Mouse (Mus musculus) embryonic facial prominence, embryonic 11.5 days (tissue): Measurements from ENCODE around the gene Clk4. TPM values are rescaled to one million over a fixed set of nuclear protein-coding genes. Genes with fewer than 3 reads are reported as not detected.

Experiments used
- ATAC-seq: fragments of 200-750 bp; cut with Nextera tagmentation; replicated peaks from 2 replicates; pipeline ENCODE4 v1.8.0; 2017; ENCODE audit warnings: low read depth; ENCODE audit not compliant: insufficient number of reproducible peaks, low FRiP score, low TSS enrichment
- DNase-seq: peaks from one replicate; pipeline ENCODE4 v3.0.0-alpha.2; 2015; ENCODE audit warnings: low spot score
- H3K27ac ChIP-seq: fragments of 300-500 bp; sonication (generic); replicated peaks from 2 replicates; pipeline ENCODE4 v1.5.1; 2014; ENCODE audit warnings: mild to moderate bottlenecking, low read depth, low read length, control low read depth
- H3K27me3 ChIP-seq: fragments of 300-500 bp; sonication (generic); 2 replicates; pipeline ENCODE4 v1.6.1; 2014; ENCODE audit warnings: mild to moderate bottlenecking, low read length, moderate library complexity, mixed read lengths; ENCODE audit not compliant: control insufficient read depth, insufficient read depth
- H3K36me3 ChIP-seq: fragments of 300-500 bp; sonication (generic); replicated peaks from 2 replicates; pipeline ENCODE4 v1.6.1; 2014; ENCODE audit warnings: low read depth, mild to moderate bottlenecking, low read length, moderate library complexity, mixed read lengths; ENCODE audit not compliant: control insufficient read depth, insufficient read depth
- H3K4me1 ChIP-seq: fragments of 300-500 bp; sonication (generic); 2 replicates; pipeline ENCODE4 v1.6.1; 2014; ENCODE audit warnings: low read length, mixed read lengths; ENCODE audit not compliant: control insufficient read depth, insufficient read depth
- H3K4me2 ChIP-seq: fragments of 300-500 bp; sonication (generic); 2 replicates; pipeline ENCODE4 v1.6.1; 2014; ENCODE audit warnings: low read depth, mild to moderate bottlenecking, control low read depth, low read length, moderate library complexity
- H3K4me3 ChIP-seq: fragments of 300-500 bp; sonication (generic); 2 replicates; pipeline ENCODE4 v1.5.1; 2014; ENCODE audit warnings: low read depth, low read length, control low read depth
- H3K9ac ChIP-seq: fragments of 300-500 bp; sonication (generic); replicated peaks from 2 replicates; pipeline ENCODE4 v1.6.1; 2014; ENCODE audit warnings: mild to moderate bottlenecking, control low read depth, low read length
- H3K9me3 ChIP-seq: fragments of 300-500 bp; sonication (generic); replicated peaks from 2 replicates; pipeline ENCODE4 v1.6.1; 2016; ENCODE audit warnings: mild to moderate bottlenecking, low read length, inconsistent platforms, mixed read lengths; ENCODE audit not compliant: control insufficient read depth
- WGBS: fragments of 180-500 bp; shearing (Covaris S2); extraction: QIAGEN DNeasy Blood & Tissue Kit; methylation state at CpG from one replicate; pipeline ENCODE4 v1.1.7; 2014; 5-methylcytosine and 5-hydroxymethylcytosine counted together
- polyA plus RNA-seq: library from polyadenylated mRNA; unstranded; fragments of >200 nt; fragmentation: Nextera tagmentation; extraction: Ambion mirVana; gene quantifications from 2 replicates; pipeline ENCODE4 v1.2.1, GENCODE M21; 2014

Gene Clk4
- polyA plus RNA-seq = 153 and 155 TPM in 2 replicates

DNA sequence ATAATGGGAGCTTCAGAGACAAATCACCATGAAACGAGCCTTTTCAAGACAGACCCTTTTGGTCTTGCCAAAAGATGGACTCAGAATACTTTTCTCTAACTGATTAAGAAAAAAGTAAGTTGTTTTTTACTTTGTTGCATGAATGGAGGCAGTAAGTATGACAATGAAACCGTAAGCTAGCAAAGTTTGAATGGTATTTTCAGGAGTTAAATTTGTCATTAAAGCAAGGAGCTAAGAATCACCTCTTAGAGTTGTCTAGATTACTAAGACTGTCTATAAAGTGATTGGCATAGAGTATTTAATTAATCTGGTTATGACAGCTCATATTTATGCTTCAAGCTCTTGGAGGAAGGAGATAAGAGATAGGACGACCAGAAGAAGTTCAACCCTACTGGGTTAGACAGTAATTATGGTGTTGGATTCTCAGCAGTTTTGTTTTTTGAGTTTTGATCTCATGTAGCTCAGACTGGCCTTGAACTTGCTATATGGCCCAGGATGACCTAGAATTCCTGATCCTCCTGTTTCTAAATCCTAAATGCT, at the start of gene Clk4:
Gene Clk4 (plus strand): TSS at position 51 of the 540 bp plus-strand sequence.
- 73% methylated on average over 3 of the region's 3 CpGs for WGBS
- no peaks in the 10 kb centered on the region for H3K36me3 ChIP-seq
- no peak for DNase-seq
- peak within 1 kb of the TSS; percentile 95 for H3K4me3 ChIP-seq
- H3K27ac ChIP-seq = peak within 1 kb of the TSS; percentile 84; the same call in 1 of the 2 replicates
- H3K9ac ChIP-seq = peak within 1 kb of the TSS; percentile 98
- ATAC-seq = no peak
- no peaks in the 10 kb centered on the region for H3K9me3 ChIP-seq
- no peaks in the 10 kb centered on the region for H3K27me3 ChIP-seq
- H3K4me2 ChIP-seq = peak within 1 kb of the TSS; percentile 75
- H3K4me1 ChIP-seq = no peaks in the 10 kb centered on the region; the same call in 1 of the 2 replicates

DNA sequence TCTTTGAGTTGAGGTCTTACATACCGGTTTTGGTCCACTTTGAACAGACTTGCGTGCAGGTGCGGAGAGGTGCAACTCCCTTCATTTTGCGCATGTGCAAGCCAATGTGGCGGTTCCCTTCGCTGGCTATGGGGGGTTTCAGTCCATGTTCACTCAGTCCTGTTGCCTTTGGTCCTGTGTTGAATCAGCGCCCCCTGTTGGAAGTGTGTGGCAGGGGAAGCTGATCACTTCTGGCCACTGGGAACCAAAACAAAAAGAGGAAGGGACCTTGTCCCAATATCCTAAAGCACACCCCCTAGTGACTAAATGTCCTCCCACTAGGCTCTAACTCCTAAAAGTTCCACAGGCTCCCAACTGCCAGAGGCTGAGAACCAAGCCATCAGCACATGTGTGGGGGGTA, 47.5 kb upstream of the Clk4 start:
- no peak overlapping the region for H3K4me2 ChIP-seq
- no peak overlapping the region for H3K9ac ChIP-seq
- ATAC-seq (no peak), DNase-seq (no peak)
- H3K9me3 ChIP-seq = no peaks in the 10 kb centered on the region
- no peaks in the 10 kb centered on the region for H3K4me1 ChIP-seq
- no peaks in the 10 kb centered on the region for H3K36me3 ChIP-seq
- H3K27me3 ChIP-seq = no peaks in the 10 kb centered on the region
- H3K27ac ChIP-seq = no peak overlapping the region
- WGBS = 87% methylated on average over 7 of the region's 7 CpGs
- no peak overlapping the region for H3K4me3 ChIP-seq

DNA sequence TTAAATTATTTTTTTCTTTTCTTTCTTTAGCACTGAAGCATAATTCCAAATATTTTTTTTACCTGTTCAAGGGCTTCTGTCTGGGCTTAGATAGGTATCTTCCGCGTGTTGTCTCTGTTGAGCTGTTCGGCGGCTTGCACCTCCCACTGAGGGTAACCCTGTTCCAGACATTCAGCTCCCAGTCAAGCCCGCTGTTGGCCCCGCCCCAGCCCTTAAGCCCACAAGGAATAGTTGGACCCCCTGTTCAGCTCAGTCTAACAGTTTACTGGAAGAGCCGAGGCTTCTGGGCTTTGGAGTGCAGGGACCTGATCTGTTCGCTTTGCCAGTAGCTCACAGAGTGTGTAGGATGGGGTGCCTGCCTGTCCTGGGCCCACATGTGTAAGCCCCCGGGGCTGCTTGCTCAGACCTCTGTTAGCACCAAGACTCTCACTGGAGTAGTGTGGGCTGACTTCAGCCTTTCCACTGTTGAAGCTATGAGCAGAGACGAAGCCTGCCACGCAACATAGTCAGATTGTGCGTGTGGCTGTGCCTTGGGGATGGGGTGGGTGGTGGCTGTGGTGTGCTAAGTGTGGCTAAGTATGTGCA, 42.0 kb upstream of the Clk4 start:
- Histone ChIP-seq H3K4me1 (no peaks in the 10 kb centered on the region), H3K9me3 (no peaks in the 10 kb centered on the region), H3K9ac (no peak overlapping the region), H3K4me3 (no peak overlapping the region), H3K27me3 (no peaks in the 10 kb centered on the region), H3K4me2 (no peak overlapping the region), H3K27ac (no peak overlapping the region), H3K36me3 (no peaks in the 10 kb centered on the region)
- ATAC-seq (no peak), DNase-seq (no peak)
- WGBS = 85% methylated on average over 12 of the region's 12 CpGs

DNA sequence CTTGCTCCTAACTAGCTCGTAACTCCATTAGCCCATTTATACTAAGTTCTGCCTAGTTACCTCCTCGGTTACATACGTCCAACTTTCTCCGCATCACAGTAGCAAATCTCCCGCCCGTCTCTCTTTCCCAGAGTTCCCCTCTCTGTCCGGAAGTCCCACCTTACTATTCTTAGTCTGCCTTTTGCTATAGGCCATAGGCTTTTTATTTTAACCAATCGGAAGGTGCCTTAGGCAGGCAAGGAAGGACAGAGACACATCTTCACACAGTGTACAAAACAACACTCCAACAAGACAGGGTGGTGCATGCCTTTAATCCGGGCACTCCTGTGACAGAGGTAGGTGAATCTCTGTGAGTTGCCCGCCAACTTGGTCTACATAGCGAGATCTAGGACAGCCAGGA, 41.2 kb upstream of the Clk4 start, which contains the start of gene Gm12569:
Gene Gm12569 (plus strand): TSS at position 166 of the 400 bp plus-strand sequence.
- H3K9ac ChIP-seq = no peak within 1 kb of the TSS
- no peak within 1 kb of the TSS for H3K4me3 ChIP-seq
- no peak within 1 kb of the TSS for H3K27ac ChIP-seq
- no peaks in the 10 kb centered on the region for H3K9me3 ChIP-seq
- no peaks in the 10 kb centered on the region for H3K36me3 ChIP-seq
- no peaks in the 10 kb centered on the region for H3K27me3 ChIP-seq
- no peak for ATAC-seq
- 93% methylated on average over 11 of the region's 11 CpGs for WGBS
- H3K4me2 ChIP-seq = no peak within 1 kb of the TSS
- no peaks in the 10 kb centered on the region for H3K4me1 ChIP-seq
- no peak for DNase-seq

DNA sequence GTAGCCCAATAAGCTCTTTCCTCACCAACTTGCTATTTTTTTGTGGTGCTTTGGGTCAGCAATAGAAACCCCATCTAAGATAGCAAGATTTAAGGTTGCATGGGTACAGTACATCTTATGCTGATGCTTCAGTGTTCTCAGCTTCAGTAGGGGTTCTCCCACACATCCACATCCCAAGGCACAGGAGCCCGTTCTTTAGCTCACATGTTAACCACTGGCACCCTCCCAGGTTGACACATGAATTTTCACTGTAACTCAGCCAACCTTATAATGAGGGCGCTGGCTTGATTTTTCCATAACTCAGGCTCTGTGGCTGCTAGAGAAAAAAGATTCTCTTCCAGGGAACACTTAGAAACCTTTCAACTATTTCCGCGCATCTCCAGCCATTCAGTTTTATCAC, 34.4 kb upstream of the Clk4 start:
- no peaks in the 10 kb centered on the region for H3K36me3 ChIP-seq
- H3K27me3 ChIP-seq = no peaks in the 10 kb centered on the region
- ATAC-seq (no peak), DNase-seq (no peak)
- no peak overlapping the region for H3K4me2 ChIP-seq
- H3K27ac ChIP-seq = no peak overlapping the region
- H3K4me1 ChIP-seq = no peaks in the 10 kb centered on the region
- H3K9me3 ChIP-seq = no peaks in the 10 kb centered on the region
- 83% methylated on average over 4 of the region's 4 CpGs for WGBS
- no peak overlapping the region for H3K9ac ChIP-seq
- H3K4me3 ChIP-seq = no peak overlapping the region

DNA sequence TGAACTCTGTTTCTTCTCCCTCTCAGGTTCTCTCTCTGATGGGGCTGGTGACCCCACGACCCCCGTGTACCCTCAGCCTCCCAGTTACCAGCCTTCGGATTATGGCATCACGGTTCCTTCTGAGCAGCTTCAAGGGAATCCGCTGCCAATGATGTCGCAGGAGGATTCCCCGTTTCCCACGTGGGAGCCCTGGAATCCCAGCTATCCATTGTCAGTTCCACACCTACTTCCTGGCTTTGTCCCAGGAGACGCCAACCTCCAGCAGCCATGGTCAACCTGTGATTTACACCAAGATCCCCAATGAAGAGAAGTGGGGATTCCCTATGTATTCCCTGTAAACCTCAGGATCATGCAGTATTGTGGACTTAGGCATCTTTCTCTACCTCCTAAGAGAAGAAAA, 26.9 kb upstream of the Clk4 start:
- Histone ChIP-seq H3K4me2 (no peak overlapping the region), H3K27ac (no peak overlapping the region), H3K36me3 (no peaks in the 10 kb centered on the region), H3K4me3 (no peak overlapping the region), H3K4me1 (no peaks in the 10 kb centered on the region), H3K9ac (no peak overlapping the region), H3K9me3 (no peaks in the 10 kb centered on the region), H3K27me3 (no peaks in the 10 kb centered on the region)
- ATAC-seq (no peak), DNase-seq (no peak)
- 90% methylated on average over 9 of the region's 9 CpGs for WGBS

DNA sequence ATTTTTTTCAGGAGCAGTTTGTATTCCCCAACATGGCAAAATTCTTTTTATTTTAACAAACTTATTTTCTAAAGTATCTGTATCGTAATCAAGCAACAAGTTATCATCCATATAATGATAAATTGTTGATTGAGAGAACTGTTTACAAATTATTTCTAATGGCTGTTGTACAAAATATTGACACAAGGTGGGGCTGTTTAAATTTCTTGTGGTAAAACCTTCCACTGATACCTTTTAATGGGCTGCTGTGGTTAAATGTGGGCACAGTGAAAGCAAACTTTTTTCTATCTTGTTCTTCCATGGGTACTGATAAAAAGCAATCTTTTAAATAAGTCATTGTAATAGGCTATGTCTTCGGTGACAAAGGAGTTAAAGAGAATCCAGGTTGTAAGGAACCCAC, 18.6 kb upstream of the Clk4 start:
- DNase-seq (no peak), ATAC-seq (no peak)
- Histone ChIP-seq H3K36me3 (no peaks in the 10 kb centered on the region), H3K4me3 (no peak overlapping the region), H3K9ac (no peak overlapping the region), H3K4me2 (no peak overlapping the region), H3K27ac (no peak overlapping the region), H3K9me3 (no peaks in the 10 kb centered on the region), H3K4me1 (no peaks in the 10 kb centered on the region), H3K27me3 (no peaks in the 10 kb centered on the region)
- 81% methylated on average over 2 of the region's 2 CpGs for WGBS

DNA sequence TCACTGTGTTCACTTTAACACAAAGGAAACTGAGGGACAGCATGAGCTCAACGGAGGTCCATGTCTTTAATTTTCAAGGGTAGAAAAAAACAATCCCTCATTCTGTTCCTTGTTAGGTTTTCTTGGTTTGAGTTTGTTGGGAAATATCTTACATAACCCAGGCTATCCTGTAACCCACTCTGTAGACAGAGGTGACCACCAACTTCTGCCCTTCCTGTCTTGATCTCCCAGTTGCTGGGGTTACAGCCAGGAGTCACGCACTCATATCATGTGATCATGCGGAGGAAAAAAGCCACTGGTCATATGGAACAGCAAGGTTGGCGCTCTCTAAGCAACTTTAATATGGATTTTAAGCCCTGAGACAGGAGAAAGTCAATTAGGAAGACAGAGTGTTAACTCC, 4.5 kb upstream of the Clk4 start:
- 89% methylated on average over 4 of the region's 4 CpGs for WGBS
- H3K4me3 ChIP-seq = no peak overlapping the region
- H3K9me3 ChIP-seq = no peaks in the 10 kb centered on the region
- no peak overlapping the region for H3K27ac ChIP-seq
- H3K9ac ChIP-seq = no peak overlapping the region
- no peak for ATAC-seq
- no peak for DNase-seq
- H3K4me1 ChIP-seq = no peaks in the 10 kb centered on the region
- H3K27me3 ChIP-seq = no peaks in the 10 kb centered on the region
- no peaks in the 10 kb centered on the region for H3K36me3 ChIP-seq
- H3K4me2 ChIP-seq = no peak overlapping the region
